Mouse (Mus musculus): ENCODE data around the gene Tfb2m.

- TF ChIP-seq CTCF (IDR thresholded peaks at IDR 0.05) (no peak), EP300 (IDR thresholded peaks at IDR 0.05) (no peak)
Observed at GRCm38 (mm10) chr1:179563926-179564325, 17.9 kb upstream of the Tfb2m start.

Measured in lung, postnatal 0 days (tissue).